Mouse (Mus musculus) lung, postnatal 0 days (tissue): ENCODE results near the gene Gpr158. TPM values are rescaled to one million over a fixed set of nuclear protein-coding genes. Genes with fewer than 3 reads are reported as not detected.

ENCODE experiments used
- ATAC-seq: fragments of 200-750 bp; cut with Nextera tagmentation; 2 replicates; pipeline ENCODE4 v1.8.0; 2017; ENCODE audit warnings: moderate library complexity
- DNase-seq: peaks from one replicate; pipeline ENCODE4 v3.0.0-alpha.2; 2016; ENCODE audit warnings: low spot score
- H3K27ac ChIP-seq: fragments of 300-500 bp; sonication (generic); 2 replicates; pipeline ENCODE4 v1.5.1; 2014; ENCODE audit warnings: antibody characterized with exemption, mild to moderate bottlenecking, low read length, mixed read lengths
- H3K27me3 ChIP-seq: fragments of 300-500 bp; sonication (generic); replicated peaks from 2 replicates; pipeline ENCODE4 v1.6.1; 2014; ENCODE audit warnings: low read length, mixed read lengths; ENCODE audit not compliant: insufficient read depth
- H3K36me3 ChIP-seq: fragments of 300-500 bp; sonication (generic); 2 replicates; pipeline ENCODE4 v1.6.1; 2014; ENCODE audit warnings: low read length, mixed read lengths; ENCODE audit not compliant: insufficient read depth
- H3K4me1 ChIP-seq: fragments of 300-500 bp; sonication (generic); 2 replicates; pipeline ENCODE4 v1.6.1; 2014; ENCODE audit warnings: antibody characterized with exemption, low read depth, low read length, mixed read lengths; ENCODE audit not compliant: insufficient read depth
- H3K4me2 ChIP-seq: fragments of 300-500 bp; sonication (generic); replicated peaks from 2 replicates; pipeline ENCODE4 v1.6.1; 2014; ENCODE audit warnings: low read depth, mild to moderate bottlenecking, low read length, moderate library complexity, mixed read lengths
- H3K4me3 ChIP-seq: fragments of 300-500 bp; sonication (generic); 2 replicates; pipeline ENCODE4 v1.5.1; 2014; ENCODE audit warnings: low read depth, low read length
- H3K9ac ChIP-seq: fragments of 300-500 bp; sonication (generic); replicated peaks from 2 replicates; pipeline ENCODE4 v1.6.1; 2014; ENCODE audit warnings: low read depth, mild to moderate bottlenecking
- H3K9me3 ChIP-seq: fragments of 300-500 bp; sonication (generic); 2 replicates; pipeline ENCODE4 v1.6.1; 2016; ENCODE audit warnings: low read length, mixed read lengths
- CTCF ChIP-seq: IDR thresholded peaks from 2 replicates; pipeline ENCODE4 v1.5.1; 2016; ENCODE audit warnings: antibody characterized with exemption, mild to moderate bottlenecking
- EP300 ChIP-seq: IDR thresholded peaks from 2 replicates; pipeline ENCODE4 v1.6.1; 2016; ENCODE audit warnings: antibody characterized with exemption, mild to moderate bottlenecking, control low read depth
- WGBS: fragments of 180-500 bp; shearing (Covaris S2); extraction: QIAGEN DNeasy Blood & Tissue Kit; methylation state at CpG from one replicate; pipeline ENCODE4 v1.1.7; 2014; 5-methylcytosine and 5-hydroxymethylcytosine counted together
- polyA plus RNA-seq: library from polyadenylated mRNA; unstranded; fragments of >200 nt; fragmentation: Nextera tagmentation; extraction: Ambion mirVana; gene quantifications from 2 replicates; pipeline ENCODE4 v1.2.1, GENCODE M21; 2015

Gpr158 gene
- polyA plus RNA-seq, 1 experiment from 2014 or later, result not detected

DNA sequence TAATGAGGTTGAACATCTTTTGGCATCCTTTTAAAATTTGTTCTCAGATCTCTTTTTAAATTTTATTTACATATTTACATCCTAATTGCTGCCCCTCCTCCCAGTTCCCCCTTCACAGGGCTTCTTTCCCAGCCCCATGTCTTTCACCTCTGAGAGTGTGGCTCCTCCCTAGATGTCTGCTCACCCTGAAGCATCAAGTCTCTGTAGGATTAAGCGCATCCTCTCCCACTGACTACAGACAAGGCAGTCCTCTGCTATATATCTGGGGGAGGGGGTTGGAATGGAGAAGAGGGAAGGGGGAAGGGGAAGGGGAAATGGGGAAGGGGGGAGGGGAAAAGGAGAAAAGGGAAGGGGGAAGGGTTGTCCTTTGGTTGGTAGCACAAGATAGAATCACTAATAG is 140.1 kb downstream of the Gpr158 start:
- no peak for ATAC-seq
- WGBS, result 62% methylated on average over 1 of the region's 1 CpGs
- no peak overlapping the region for H3K9ac ChIP-seq
- no peaks in the 10 kb centered on the region for H3K9me3 ChIP-seq
- no peak overlapping the region for H3K4me2 ChIP-seq
- H3K4me3 ChIP-seq, result no peak overlapping the region
- H3K36me3 ChIP-seq, result no peaks in the 10 kb centered on the region
- DNase-seq, result no peak
- H3K27ac ChIP-seq, result no peak overlapping the region
- no peaks in the 10 kb centered on the region for H3K4me1 ChIP-seq
- no peaks in the 10 kb centered on the region for H3K27me3 ChIP-seq
- no peak for TF ChIP-seq CTCF
- no peak for TF ChIP-seq EP300

- no peak for DNase-seq
- Histone ChIP-seq H3K36me3 (no peaks in the 10 kb centered on the region), H3K9me3 (no peaks in the 10 kb centered on the region), H3K4me3 (no peak overlapping the region), H3K4me2 (no peak overlapping the region), H3K27ac (no peak overlapping the region), H3K27me3 (no peaks in the 10 kb centered on the region), H3K4me1 (no peaks in the 10 kb centered on the region), H3K9ac (no peak overlapping the region)
- TF ChIP-seq EP300, result no peak
- no peak for TF ChIP-seq CTCF
- no peak for ATAC-seq
Measured at GRCm38 (mm10) chr2:21530750-21531149, 163.4 kb downstream of the Gpr158 start.

DNA sequence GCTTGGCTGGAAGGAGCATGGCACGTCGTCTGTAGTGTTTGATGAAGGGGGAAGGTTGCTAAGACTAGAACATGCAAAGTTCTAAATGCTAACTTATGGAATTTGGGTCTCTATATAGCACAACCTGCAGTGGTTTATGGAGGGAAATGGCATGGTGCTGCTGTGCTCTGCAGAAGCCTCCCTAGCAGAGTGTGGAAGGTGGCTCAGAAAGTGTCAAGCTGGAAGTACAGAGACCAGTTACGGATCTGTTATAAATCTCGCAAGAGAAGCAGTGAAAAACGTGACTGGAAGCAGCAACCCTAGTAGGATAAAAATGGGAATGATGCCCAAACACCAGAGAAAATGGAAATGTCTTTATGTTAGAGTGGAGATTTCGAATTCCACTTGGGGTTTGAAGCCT is 251.8 kb downstream of the Gpr158 start:
- Histone ChIP-seq H3K27me3 (no peaks in the 10 kb centered on the region), H3K4me3 (no peak overlapping the region), H3K36me3 (no peaks in the 10 kb centered on the region), H3K9me3 (no peaks in the 10 kb centered on the region), H3K9ac (no peak overlapping the region), H3K4me1 (no peaks in the 10 kb centered on the region), H3K27ac (no peak overlapping the region), H3K4me2 (no peak overlapping the region)
- DNase-seq (no peak), ATAC-seq (no peak)
- TF ChIP-seq EP300 (no peak), CTCF (no peak)
- WGBS, result 61% methylated on average over 6 of the region's 6 CpGs

DNA sequence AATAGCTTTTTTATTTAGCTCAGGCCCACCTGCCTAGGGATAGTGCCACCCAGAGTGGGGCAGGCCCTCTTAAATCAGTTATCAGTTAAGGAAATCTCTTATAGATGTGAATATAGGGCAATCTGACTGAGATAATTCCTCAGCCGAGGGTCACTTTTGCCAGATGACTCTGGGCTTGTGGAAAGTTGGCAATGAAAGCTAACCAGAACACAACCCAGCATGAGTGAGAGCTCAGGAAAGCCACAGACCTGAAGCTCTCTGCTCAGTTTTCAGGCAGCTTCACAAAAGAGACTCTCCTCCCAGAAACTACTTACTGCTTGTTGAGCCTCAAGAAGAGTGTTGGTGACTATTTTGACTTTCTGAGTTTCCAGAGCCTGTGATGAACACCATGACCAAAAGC is 264.8 kb downstream of the Gpr158 start:
- Histone ChIP-seq H3K4me3 (no peak overlapping the region), H3K9me3 (no peaks in the 10 kb centered on the region), H3K4me2 (no peak overlapping the region), H3K4me1 (no peaks in the 10 kb centered on the region), H3K9ac (no peak overlapping the region), H3K27ac (no peak overlapping the region), H3K27me3 (no peaks in the 10 kb centered on the region), H3K36me3 (no peaks in the 10 kb centered on the region)
- ATAC-seq (no peak), DNase-seq (no peak)
- WGBS, result 68% methylated on average over 1 of the region's 1 CpGs
- no peak for TF ChIP-seq EP300
- TF ChIP-seq CTCF, result no peak

GRCm38 (mm10) chr2:21665721-21666120 is 298.4 kb downstream of the Gpr158 start:
- no peak for TF ChIP-seq CTCF
- TF ChIP-seq EP300, result no peak
- H3K4me3 ChIP-seq, result no peak overlapping the region
- no peak overlapping the region for H3K9ac ChIP-seq
- H3K27me3 ChIP-seq, result no peaks in the 10 kb centered on the region
- DNase-seq (no peak), ATAC-seq (no peak)
- 70% methylated on average over 4 of the region's 4 CpGs for WGBS
- no peaks in the 10 kb centered on the region for H3K9me3 ChIP-seq
- no peak overlapping the region for H3K4me2 ChIP-seq
- H3K4me1 ChIP-seq, result no peaks in the 10 kb centered on the region
- no peaks in the 10 kb centered on the region for H3K36me3 ChIP-seq
- no peak overlapping the region for H3K27ac ChIP-seq

DNA sequence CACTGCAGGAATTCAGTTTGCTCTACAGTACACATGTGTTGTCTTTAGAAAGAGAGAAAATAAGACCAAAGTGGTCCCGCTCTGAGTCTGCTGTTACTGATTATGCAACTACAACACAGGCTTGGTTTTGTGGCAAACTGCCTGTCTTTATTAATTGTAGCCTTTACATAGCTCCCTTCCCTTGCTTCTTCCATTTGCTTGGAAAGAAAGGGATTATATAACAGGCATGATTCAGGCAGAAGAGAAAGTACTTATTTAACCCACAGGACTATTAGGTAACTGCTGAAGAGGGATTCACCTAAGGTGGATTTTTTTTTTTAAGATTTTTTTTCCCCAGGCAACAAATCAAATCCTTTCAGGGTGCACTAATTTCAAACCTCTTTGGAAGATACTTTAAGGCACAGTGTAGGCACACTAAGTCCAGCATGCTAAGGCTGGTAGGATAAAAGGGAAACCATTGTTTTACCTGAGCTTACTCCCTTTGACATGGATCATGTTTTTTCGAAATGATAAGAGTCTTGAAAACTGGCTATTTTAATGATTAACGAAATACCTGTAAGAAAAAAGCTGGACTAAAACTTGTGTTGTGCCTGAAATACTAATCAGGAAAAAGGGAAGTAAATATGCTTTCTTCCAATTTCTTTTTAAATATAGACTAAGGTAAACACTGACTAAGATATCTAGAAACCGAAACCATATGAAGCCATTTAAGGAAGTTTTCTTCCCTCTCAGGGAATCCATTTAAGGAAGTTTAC is 308.9 kb downstream of the Gpr158 start:
- Histone ChIP-seq H3K4me2 (no peak overlapping the region), H3K36me3 (no peaks in the 10 kb centered on the region), H3K27me3 (no peaks in the 10 kb centered on the region), H3K9me3 (no peaks in the 10 kb centered on the region), H3K27ac (no peak overlapping the region), H3K9ac (no peak overlapping the region), H3K4me1 (no peaks in the 10 kb centered on the region), H3K4me3 (no peak overlapping the region)
- no peak for DNase-seq
- WGBS, result 63% methylated on average over 4 of the region's 4 CpGs
- TF ChIP-seq CTCF (no peak), EP300 (no peak)
- ATAC-seq, result no peak

- TF ChIP-seq EP300 (no peak), CTCF (no peak)
- Histone ChIP-seq H3K36me3 (no peaks in the 10 kb centered on the region), H3K4me1 (no peaks in the 10 kb centered on the region), H3K27me3 (no peaks in the 10 kb centered on the region), H3K9me3 (no peaks in the 10 kb centered on the region), H3K4me3 (no peak overlapping the region), H3K4me2 (no peak overlapping the region), H3K27ac (no peak overlapping the region), H3K9ac (no peak overlapping the region)
- DNase-seq (no peak), ATAC-seq (no peak)
- WGBS, result 54% methylated on average over 2 of the region's 2 CpGs
Measured at GRCm38 (mm10) chr2:21676839-21677123, 309.4 kb downstream of the Gpr158 start.
